Mouse (Mus musculus) left cerebral cortex, postnatal 4 days (tissue): ENCODE results near the gene Olfr94. TPM values are rescaled to one million over a fixed set of nuclear protein-coding genes. Genes with fewer than 3 reads are reported as not detected.

Source experiments
- total RNA-seq, 2 experiments: library from RNA; stranded (reverse); gene quantifications; 2 replicates each; pipeline ENCODE4 v1.2.3; 2021

Gene Olfr94
- total RNA-seq, 2 experiments from 2014 or later = not detected

Other genes starting within 250 kb of the Olfr94 start
- gene Ppp1r11, start 249.3 kb downstream of the Olfr94 start, total RNA-seq = 10 to 100 TPM; 81.7 to 91.9 TPM
- 10 to 100 TPM; 25.8 to 30.3 TPM for gene Znrd1, start 242.4 kb downstream of the Olfr94 start, total RNA-seq
- 1 to 10 TPM; 2.3 to 4.5 TPM for gene Znrd1as, start 242.4 kb downstream of the Olfr94 start, total RNA-seq
- 1 to 10 TPM in 1 of 2 experiments, not detected in 1; 1.1 TPM for gene 2410137M14Rik, start 219.8 kb downstream of the Olfr94 start, total RNA-seq
- gene H2-M5, start 211.5 kb downstream of the Olfr94 start, total RNA-seq = 1 to 10 TPM; 6.0 to 6.5 TPM
- 100 to 1,000 TPM; 218 to 227 TPM for gene Zfp57, start 199.8 kb downstream of the Olfr94 start, total RNA-seq
- gene Mog, start 177.6 kb downstream of the Olfr94 start, total RNA-seq = under 1 TPM in 1 of 2 experiments, not detected in 1; 0.20 TPM
- gene Gabbr1, start 155.0 kb downstream of the Olfr94 start, total RNA-seq = 100 to 1,000 TPM; 430 to 482 TPM
- not detected for gene Olfr90, start 112.5 kb downstream of the Olfr94 start, total RNA-seq
- gene Olfr91, start 102.7 kb downstream of the Olfr94 start, total RNA-seq = not detected
- not detected for gene Olfr92, start 80.9 kb downstream of the Olfr94 start, total RNA-seq
- gene Olfr93, start 39.5 kb downstream of the Olfr94 start, total RNA-seq = not detected
- gene Ubd, start 7.1 kb downstream of the Olfr94 start, total RNA-seq = not detected
- gene Olfr95, start 12.1 kb upstream of the Olfr94 start, total RNA-seq = not detected
- gene Olfr96, start 19.2 kb upstream of the Olfr94 start, total RNA-seq = not detected
- not detected for gene Olfr97, start 36.3 kb upstream of the Olfr94 start, total RNA-seq
- not detected for gene Olfr98, start 62.8 kb upstream of the Olfr94 start, total RNA-seq
- 1 to 10 TPM; 1.6 to 1.7 TPM for gene H2-M3, start 69.2 kb upstream of the Olfr94 start, total RNA-seq
- gene Olfr99, start 82.5 kb upstream of the Olfr94 start, total RNA-seq = not detected
- not detected for gene Olfr101, start 103.3 kb upstream of the Olfr94 start, total RNA-seq
- gene Olfr102, start 116.1 kb upstream of the Olfr94 start, total RNA-seq = not detected
- gene Olfr103, start 138.7 kb upstream of the Olfr94 start, total RNA-seq = not detected
- gene Olfr104-ps, start 158.6 kb upstream of the Olfr94 start, total RNA-seq = not detected
- not detected for gene Olfr105-ps, start 178.0 kb upstream of the Olfr94 start, total RNA-seq
- not detected for gene Olfr106-ps, start 189.4 kb upstream of the Olfr94 start, total RNA-seq
- not detected for gene Olfr107, start 198.2 kb upstream of the Olfr94 start, total RNA-seq
- not detected for gene Olfr108, start 244.5 kb upstream of the Olfr94 start, total RNA-seq